Mouse (Mus musculus) liver, adult (tissue): Measurements from ENCODE around the gene Scd4.

ENCODE experiments used
- GATA4 ChIP-seq: IDR thresholded peaks from 2 replicates; pipeline ENCODE4 v1.6.1; 2014; ENCODE audit warnings: mild to moderate bottlenecking, low read length; ENCODE audit not compliant: insufficient replicate concordance

The Scd4 gene

DNA sequence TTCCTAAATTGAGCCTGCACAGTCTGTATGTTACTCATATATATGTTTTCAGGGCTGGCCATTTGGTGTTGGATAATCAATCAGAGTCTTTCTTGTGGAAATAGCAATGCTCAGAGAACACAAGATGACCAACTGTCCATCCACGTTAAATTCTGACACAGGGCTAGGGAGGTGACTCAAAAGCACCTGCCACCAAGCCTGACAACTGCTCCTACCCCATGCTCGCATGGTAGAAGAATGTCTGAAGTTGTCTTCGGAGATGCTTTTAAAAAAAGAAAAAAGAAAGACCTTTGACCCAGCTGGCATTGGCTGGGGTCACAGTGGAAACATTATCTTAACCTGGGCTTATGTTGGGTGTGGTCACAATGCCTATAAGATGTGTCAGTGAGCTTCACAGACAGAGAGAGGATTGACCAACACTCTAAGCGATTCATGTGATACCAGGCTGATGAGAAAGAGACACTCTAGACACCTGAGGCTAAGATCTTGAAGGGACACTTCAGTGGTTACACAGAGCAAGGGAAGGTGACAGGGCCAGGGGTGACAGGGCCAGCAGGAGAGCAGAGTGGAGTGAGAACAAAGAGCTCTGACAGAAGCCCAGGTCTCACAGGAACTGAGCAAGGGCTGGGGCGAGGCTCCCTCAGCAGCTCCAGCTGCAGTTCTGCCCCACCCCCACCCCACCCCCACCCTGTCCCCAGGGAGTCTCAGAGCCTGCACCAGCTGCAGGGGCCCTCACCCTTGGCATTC, 44.9 kb downstream of the Scd4 start:
- TF ChIP-seq GATA4: no peak

DNA sequence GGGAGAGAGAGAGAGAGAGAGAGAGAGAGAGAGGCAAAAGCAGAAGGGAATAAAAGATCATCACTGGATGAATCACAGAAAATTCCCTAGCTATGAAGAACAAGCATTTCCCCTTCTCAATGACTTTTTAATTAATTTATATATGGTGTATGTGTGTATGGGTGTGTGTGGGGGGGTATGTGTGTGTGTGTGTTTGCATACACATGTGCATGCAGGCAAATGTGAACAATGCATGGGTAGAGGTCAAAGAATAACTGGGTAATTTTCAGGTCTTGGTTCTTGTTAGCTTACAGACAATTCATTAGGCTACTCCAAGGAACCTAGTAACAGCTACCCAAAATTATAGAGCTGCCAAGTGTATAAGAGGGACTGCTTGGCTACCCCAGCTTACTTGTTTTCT, 46.2 kb downstream of the Scd4 start:
- no peak for TF ChIP-seq GATA4

GRCm38 (mm10) chr19:44380065-44380464, 47.2 kb downstream of the Scd4 start:
- no peak for TF ChIP-seq GATA4

DNA sequence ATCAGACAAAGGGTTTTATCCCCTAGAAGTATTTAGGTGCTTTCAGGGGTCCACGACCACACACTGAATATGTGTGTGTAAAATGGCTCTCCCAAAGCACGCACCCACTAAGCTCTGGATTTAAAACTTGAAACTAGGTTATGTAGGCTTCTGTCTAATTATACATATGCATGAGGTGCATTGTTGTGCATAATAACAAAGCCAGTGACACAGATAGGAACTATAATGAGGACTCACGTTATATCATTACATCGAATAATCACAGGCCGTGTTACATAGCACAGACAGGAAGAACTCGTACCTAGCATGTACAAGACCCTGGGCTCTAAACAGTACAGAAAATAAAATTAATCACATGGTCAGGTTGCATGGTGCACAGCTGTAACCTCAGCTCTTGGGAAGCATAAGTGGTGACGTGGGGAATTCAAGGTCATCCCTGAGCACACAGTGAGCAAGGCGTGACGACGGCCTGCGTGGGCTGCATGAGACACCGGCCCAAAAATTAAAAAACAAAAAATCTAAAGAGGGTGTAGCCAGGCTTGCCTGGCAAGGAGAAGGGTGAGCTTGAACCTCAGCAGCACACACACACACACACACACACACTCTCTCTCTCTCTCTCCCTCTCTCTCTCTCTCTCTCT, 49.9 kb downstream of the Scd4 start:
- no peak for TF ChIP-seq GATA4

DNA sequence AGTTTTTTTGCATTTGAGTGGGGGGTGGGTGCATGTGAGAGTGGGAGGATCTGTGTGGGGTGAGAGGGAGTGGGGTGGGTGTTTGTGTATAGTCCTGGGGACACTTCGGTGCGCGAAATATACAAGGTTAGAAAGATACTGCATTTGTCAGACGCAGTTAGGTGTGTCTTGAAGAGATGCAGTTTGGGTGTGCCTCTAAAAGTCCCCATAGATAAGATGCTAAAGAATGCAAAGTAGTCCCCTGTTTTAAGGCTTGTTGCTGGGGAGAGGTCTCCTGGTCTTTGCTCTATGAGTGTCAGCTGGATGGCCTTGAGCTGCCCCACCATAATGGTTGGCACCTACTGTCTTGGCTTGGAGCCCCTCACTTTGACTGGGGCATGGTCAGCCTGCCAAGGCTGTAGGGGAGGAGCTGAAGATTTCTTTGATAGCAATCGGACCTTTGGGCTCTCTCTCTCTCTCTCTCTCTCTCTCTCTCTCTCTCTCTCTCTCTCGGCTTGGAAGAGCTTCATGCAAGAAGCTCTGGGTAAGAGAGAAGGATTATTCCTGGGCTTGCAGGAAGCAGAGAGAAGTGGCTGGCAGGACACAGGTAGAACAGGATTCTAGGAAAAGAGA, 53.1 kb downstream of the Scd4 start:
- peak; percentile 78; the same call in 1 of the 2 replicates for TF ChIP-seq GATA4

DNA sequence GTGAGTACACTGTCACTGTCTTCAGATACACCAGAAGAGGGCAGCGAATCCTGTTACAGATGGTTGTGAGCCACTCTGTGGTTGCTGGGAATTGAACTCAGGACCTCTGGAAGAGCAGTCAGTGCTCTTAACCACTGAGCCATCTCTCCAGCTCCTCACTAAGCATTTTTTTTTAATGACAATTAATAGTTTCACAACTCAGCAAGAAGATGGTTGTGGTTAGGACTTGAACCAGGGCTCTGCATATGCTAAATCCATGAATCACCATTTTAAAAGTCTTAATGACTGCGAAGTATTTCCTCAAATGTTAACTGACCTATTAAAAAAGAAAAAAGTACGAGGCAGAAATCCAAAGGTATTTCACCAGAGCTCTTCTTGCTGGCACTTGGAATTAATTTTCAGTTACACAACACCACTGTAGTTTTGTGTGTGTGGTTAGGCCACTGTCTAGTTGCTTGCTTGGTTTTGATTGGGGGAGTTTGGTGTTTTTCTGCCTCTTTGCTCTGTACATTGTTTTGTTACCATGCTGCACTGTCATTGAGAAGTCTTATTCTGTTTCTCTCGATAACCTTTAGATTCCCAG, 54.3 kb downstream of the Scd4 start:
- TF ChIP-seq GATA4: no peak

- peak; percentile 69; the same call in 1 of the 2 replicates for TF ChIP-seq GATA4
Measured at GRCm38 (mm10) chr19:44387746-44388474, 55.0 kb downstream of the Scd4 start.

DNA sequence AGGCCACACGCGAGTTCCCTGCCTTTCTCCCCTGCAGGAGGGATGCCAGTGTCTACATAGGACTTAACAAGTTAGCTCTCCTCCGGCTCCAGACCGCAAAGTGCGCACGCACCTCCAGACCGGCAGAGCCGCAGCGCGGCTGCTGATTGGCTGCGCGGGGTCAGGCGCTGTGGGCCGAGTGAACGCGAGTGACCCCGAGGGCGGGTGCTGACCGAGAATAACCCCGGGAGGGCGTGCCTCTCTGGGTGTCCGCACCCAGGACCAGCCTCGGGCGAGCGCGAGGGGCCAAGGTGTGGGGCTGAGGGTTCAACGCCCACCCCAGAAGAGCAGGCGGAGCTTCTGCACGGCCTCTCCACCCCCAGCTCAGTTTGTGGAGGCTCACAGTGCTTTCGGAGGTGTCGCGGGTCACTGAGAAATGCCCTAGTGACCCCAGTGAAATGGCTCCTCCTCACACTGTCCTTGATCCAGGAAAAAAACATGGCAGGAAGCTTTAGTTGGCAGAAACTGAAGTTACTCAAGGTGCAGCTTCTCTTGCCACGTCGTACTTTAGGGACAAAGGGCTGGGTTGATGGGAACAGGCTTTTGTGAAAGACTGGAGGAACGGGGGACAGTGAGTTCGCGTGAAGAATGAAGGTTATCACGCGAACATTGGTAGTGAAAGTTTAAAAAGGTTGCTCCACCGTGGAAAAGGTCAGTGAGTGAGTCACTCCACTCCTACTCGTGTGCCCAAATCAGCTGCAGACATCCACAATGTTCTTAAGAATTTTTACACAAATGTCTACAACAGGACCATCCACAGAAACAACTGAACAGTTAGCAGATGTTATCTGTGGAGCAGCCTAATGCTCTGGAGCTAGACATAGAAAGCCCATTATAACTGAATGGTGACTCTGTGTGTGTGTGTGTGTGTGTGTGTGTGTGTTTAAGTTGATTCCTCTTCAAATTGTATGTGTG, 55.9 kb downstream of the Scd4 start:
- TF ChIP-seq GATA4: no peak

DNA sequence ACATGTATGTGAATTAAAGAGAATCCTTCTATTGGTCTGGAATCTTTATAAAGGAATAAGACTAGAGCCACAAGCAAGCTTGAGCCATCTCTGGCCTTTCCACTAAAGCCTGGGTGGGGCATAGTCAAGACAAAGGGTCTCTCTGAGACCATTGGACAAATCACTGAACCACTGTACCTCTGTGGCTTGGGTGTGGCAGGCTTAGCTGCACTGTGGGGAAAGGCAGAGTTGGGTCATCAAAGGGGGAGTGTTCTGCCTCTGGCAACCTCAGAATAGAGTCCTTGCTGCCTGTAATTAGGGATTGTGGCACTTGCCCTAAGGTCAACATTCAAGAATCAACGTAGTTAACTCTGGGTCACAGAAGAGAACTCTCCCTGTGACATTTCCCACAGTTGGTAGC, 56.6 kb downstream of the Scd4 start:
- no peak for TF ChIP-seq GATA4

DNA sequence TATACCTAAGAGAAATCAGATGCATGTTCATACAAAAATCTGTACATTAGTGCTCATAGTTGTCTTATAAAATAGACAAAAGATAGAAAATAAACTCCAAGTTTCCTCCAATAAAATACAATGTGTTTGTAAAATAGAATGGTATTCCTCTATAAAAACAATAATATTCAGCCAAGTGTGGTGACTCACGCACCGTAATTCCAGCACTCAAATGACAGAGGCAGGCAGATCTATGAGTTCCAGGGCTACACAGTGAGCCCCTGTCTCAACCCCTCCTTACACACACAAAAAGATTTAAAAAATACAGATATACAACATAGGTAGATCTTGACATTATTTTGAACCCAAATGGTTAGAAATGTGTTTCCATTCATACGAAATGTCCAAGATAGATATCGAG, 59.0 kb downstream of the Scd4 start:
- TF ChIP-seq GATA4: no peak

GRCm38 (mm10) chr19:44392339-44393009, 59.6 kb downstream of the Scd4 start:
- TF ChIP-seq GATA4: no peak

- TF ChIP-seq GATA4: no peak
Measured at GRCm38 (mm10) chr19:44393962-44394422, 61.1 kb downstream of the Scd4 start.

DNA sequence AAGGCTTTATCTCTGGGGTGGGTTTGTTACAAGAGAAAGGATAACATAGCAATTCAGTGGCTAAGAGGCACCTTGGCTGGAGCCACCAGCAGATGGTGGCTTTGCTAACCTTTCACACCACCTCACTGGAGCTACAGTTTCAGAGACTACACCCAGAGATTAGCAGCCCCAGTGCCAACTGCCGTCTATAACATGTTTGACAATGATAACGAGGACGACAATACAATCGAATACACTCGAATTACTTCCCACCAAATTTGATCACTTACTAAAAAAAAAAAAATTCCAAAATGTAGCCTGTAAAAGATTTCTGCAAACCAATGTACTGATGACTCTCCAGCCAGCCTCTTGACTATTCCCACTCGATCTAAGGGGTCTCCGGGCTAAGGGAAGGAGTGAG, 62.1 kb downstream of the Scd4 start:
- TF ChIP-seq GATA4: no peak
